8 mouse cellular contexts compared by ENCODE assay signal in genomic region chr19:37233561-37234539, GRCm38 (mm10). TPM values are rescaled to one million over a fixed set of nuclear protein-coding genes. Genes with fewer than 3 reads are reported as not detected.
DNase-seq lines count a peak whose midpoint lies in the region; ATAC-seq lines count a peak whose summit lies in the region.

No protein-coding gene starts in this region.

- H3K4me1 ChIP-seq in heart, embryonic 11.5 days (ENCODE audit: control insufficient read depth, insufficient read depth, low read length): no peaks in the 10 kb centered on the region
- H3K4me1 ChIP-seq in embryonic facial prominence, embryonic 10.5 days: peaks cover 23% of the 10 kb centered on the region
- peaks cover 6% of the 10 kb centered on the region; the same call in 1 of the 2 replicates for H3K4me1 ChIP-seq in intestine, embryonic 16.5 days (ENCODE audit: control insufficient read depth, insufficient read depth, low read length)
- peaks cover 16% of the 10 kb centered on the region for H3K4me1 ChIP-seq in midbrain, embryonic 14.5 days (ENCODE audit: control insufficient read depth, insufficient read depth, low read length)

- peak overlapping the region; percentile 64; the same call in 1 of the 2 replicates for H3K27ac ChIP-seq in heart, embryonic 11.5 days (ENCODE audit: low read depth, low read length)
- no peak overlapping the region for H3K27ac ChIP-seq in embryonic facial prominence, embryonic 10.5 days (replicated peaks)
- H3K27ac ChIP-seq in intestine, embryonic 16.5 days (ENCODE audit: low read length): no peak overlapping the region
- no peak overlapping the region for H3K27ac ChIP-seq in midbrain, embryonic 14.5 days (replicated peaks; ENCODE audit: low read depth, low read length)

- DNase-seq in heart, adult 9 months (ENCODE audit: low spot score in 2 of 2): no peak
- peak; percentile 11 for DNase-seq in Muller cell, postnatal 12 days (ENCODE audit: inconsistent ontology term)
- DNase-seq in embryonic facial prominence, embryonic 10.5 days (ENCODE audit: low spot score): peak; percentile 57
- DNase-seq in midbrain, embryonic 14.5 days: peak; percentile 69
- DNase-seq in ovary, postnatal 36 days (ENCODE audit: low spot score): no peak
- DNase-seq in adipocyte (ENCODE audit: low spot score): no peak

- H3K27me3 ChIP-seq in heart, embryonic 11.5 days (ENCODE audit: control insufficient read depth, insufficient read depth, low read length): peaks cover 35% of the 10 kb centered on the region
- H3K27me3 ChIP-seq in embryonic facial prominence, embryonic 10.5 days (replicated peaks; ENCODE audit: low read depth, poor library complexity, severe bottlenecking): peaks cover 57% of the 10 kb centered on the region
- H3K27me3 ChIP-seq in intestine, embryonic 16.5 days (replicated peaks; ENCODE audit: control insufficient read depth, insufficient read depth, low read length): peaks cover 21% of the 10 kb centered on the region
- H3K27me3 ChIP-seq in midbrain, embryonic 14.5 days (ENCODE audit: control insufficient read depth, insufficient read depth, low read length): no peaks in the 10 kb centered on the region

- H3K9me3 ChIP-seq in heart, embryonic 11.5 days (replicated peaks; ENCODE audit: control insufficient read depth, low read length): no peaks in the 10 kb centered on the region
- H3K9me3 ChIP-seq in embryonic facial prominence, embryonic 10.5 days: no peaks in the 10 kb centered on the region
- H3K9me3 ChIP-seq in intestine, embryonic 16.5 days (ENCODE audit: control insufficient read depth, low read length): no peaks in the 10 kb centered on the region
- no peaks in the 10 kb centered on the region for H3K9me3 ChIP-seq in midbrain, embryonic 14.5 days (ENCODE audit: control insufficient read depth, low read length)

- no peak for ATAC-seq in heart, embryonic 11.5 days (replicated peaks; ENCODE audit: insufficient number of reproducible peaks, low FRiP score, low TSS enrichment)
- peak; percentile 52 for ATAC-seq in intestine, embryonic 16.5 days
- peak; percentile 62 for ATAC-seq in midbrain, embryonic 14.5 days (ENCODE audit: low FRiP score, low TSS enrichment)

- peak overlapping the region; percentile 93 for H3K4me2 ChIP-seq in heart, embryonic 11.5 days
- H3K4me2 ChIP-seq in intestine, embryonic 16.5 days (ENCODE audit: low read depth, low read length): peak overlapping the region; percentile 80
- peak overlapping the region; percentile 87 for H3K4me2 ChIP-seq in midbrain, embryonic 14.5 days (ENCODE audit: low read length)

- peak overlapping the region; percentile 64 for H3K9ac ChIP-seq in heart, embryonic 11.5 days (ENCODE audit: low read depth, low read length)
- H3K9ac ChIP-seq in intestine, embryonic 16.5 days (ENCODE audit: low read depth, low read length): peak overlapping the region; percentile 30
- H3K9ac ChIP-seq in midbrain, embryonic 14.5 days (replicated peaks; ENCODE audit: low read length): peak overlapping the region; percentile 47

- no peaks in the 10 kb centered on the region for H3K36me3 ChIP-seq in heart, embryonic 11.5 days (ENCODE audit: control insufficient read depth, insufficient read depth, low read length)
- no peaks in the 10 kb centered on the region for H3K36me3 ChIP-seq in embryonic facial prominence, embryonic 10.5 days (replicated peaks)
- no peaks in the 10 kb centered on the region for H3K36me3 ChIP-seq in intestine, embryonic 16.5 days (ENCODE audit: control insufficient read depth, insufficient read depth, low read length)
- H3K36me3 ChIP-seq in midbrain, embryonic 14.5 days (ENCODE audit: control insufficient read depth, insufficient read depth, low read length): no peaks in the 10 kb centered on the region

- WGBS in heart, embryonic 11.5 days (ENCODE audit: insufficient replicate concordance): 4% methylated on average over 63 of the region's 63 CpGs
- 4% methylated on average over 63 of the region's 63 CpGs for WGBS in embryonic facial prominence, embryonic 10.5 days
- WGBS in intestine, embryonic 16.5 days: 6% methylated on average over 63 of the region's 63 CpGs
- WGBS in midbrain, embryonic 14.5 days: 4% methylated on average over 63 of the region's 63 CpGs

- H3K4me3 ChIP-seq in heart, embryonic 11.5 days (ENCODE audit: low read depth, low read length): peak overlapping the region; percentile 52
- H3K4me3 ChIP-seq in embryonic facial prominence, embryonic 10.5 days: peak overlapping the region; percentile 53
- peak overlapping the region; percentile 44 for H3K4me3 ChIP-seq in intestine, embryonic 16.5 days (ENCODE audit: low read length)
- peak overlapping the region; percentile 44 for H3K4me3 ChIP-seq in midbrain, embryonic 14.5 days (replicated peaks; ENCODE audit: low read depth, low read length)

RNA-seq across cellular contexts. Expression of gene Cpeb3, which starts 25.4 kb away (rescaled TPM):
- polyA plus RNA-seq in heart, embryonic 11.5 days (2014; fragmentation: Nextera tagmentation; extraction: Ambion mirVana): 4.3 and 4.4 TPM in 2 replicates
- polyA plus RNA-seq in embryonic facial prominence, embryonic 10.5 days (2016; fragmentation: Nextera tagmentation; extraction: Ambion mirVana): 0.55 and 0.76 TPM in 2 replicates
- polyA plus RNA-seq in intestine, embryonic 16.5 days (2015; fragmentation: Nextera tagmentation; extraction: Ambion mirVana): 0.44 and 0.97 TPM in 2 replicates
- 10.1 and 12.5 TPM in 2 replicates for polyA plus RNA-seq in midbrain, embryonic 14.5 days (2014; fragmentation: Nextera tagmentation; extraction: Ambion mirVana)

RNA-seq across cellular contexts. Expression of gene March5, which starts 26.5 kb away (rescaled TPM):
- 89.6 and 96.3 TPM in 2 replicates for polyA plus RNA-seq in heart, embryonic 11.5 days (2014; fragmentation: Nextera tagmentation; extraction: Ambion mirVana)
- polyA plus RNA-seq in embryonic facial prominence, embryonic 10.5 days (2016; fragmentation: Nextera tagmentation; extraction: Ambion mirVana): 121 and 123 TPM in 2 replicates
- 47.4 and 49.0 TPM in 2 replicates for polyA plus RNA-seq in intestine, embryonic 16.5 days (2015; fragmentation: Nextera tagmentation; extraction: Ambion mirVana)
- 120 and 131 TPM in 2 replicates for polyA plus RNA-seq in midbrain, embryonic 14.5 days (2014; fragmentation: Nextera tagmentation; extraction: Ambion mirVana)

Comparison
In these comparisons a context has a peak if more than half of its experiments do, and no peak if none do; other contexts are left out.
1. DNase-seq: peak in Muller cell, postnatal 12 days (single experiment), embryonic facial prominence, embryonic 10.5 days (single experiment) and midbrain, embryonic 14.5 days (single experiment); none in heart, adult 9 months (0 of 2), ovary, postnatal 36 days (single experiment) and adipocyte (single experiment).
2. Peak in every context shown above with its lines, with median percentiles within 50 percentile points of each other: H3K4me2 ChIP-seq, H3K4me3 ChIP-seq and H3K9ac ChIP-seq.